Mouse (Mus musculus): ENCODE data around the gene Spz1. TPM values are rescaled to one million over a fixed set of nuclear protein-coding genes. Genes with fewer than 3 reads are reported as not detected.

The Spz1 gene
- polyA plus RNA-seq, 1 experiment from 2014 or later, result not detected

GRCm38 (mm10) chr13:92593731-92594396 lies 17.9 kb upstream of the Spz1 start:
- Histone ChIP-seq H3K9ac (replicated peaks) (no peak overlapping the region), H3K4me2 (replicated peaks) (no peak overlapping the region), H3K36me3 (no peaks in the 10 kb centered on the region), H3K4me3 (no peak overlapping the region), H3K4me1 (peaks cover 23% of the 10 kb centered on the region), H3K27me3 (no peaks in the 10 kb centered on the region), H3K27ac (replicated peaks) (peak overlapping the region; percentile 14; the same call in 1 of the 2 replicates), H3K9me3 (no peaks in the 10 kb centered on the region)
- WGBS, result 13% methylated on average over 3 of the region's 3 CpGs
- ATAC-seq (replicated peaks), result 0 out of 2 replicates have a peak, but pooled peaks have one; percentile 12

- no peak overlapping the region for H3K4me3 ChIP-seq
- no peak overlapping the region for H3K4me2 ChIP-seq (replicated peaks)
- H3K4me1 ChIP-seq, result peaks cover 23% of the 10 kb centered on the region
- H3K27ac ChIP-seq (replicated peaks), result peak overlapping the region; percentile 59
- no peaks in the 10 kb centered on the region for H3K9me3 ChIP-seq
- no peaks in the 10 kb centered on the region for H3K27me3 ChIP-seq
- H3K36me3 ChIP-seq, result no peaks in the 10 kb centered on the region
- H3K9ac ChIP-seq (replicated peaks), result no peak overlapping the region
- ATAC-seq (replicated peaks), result no peak
- 25% methylated on average over 12 of the region's 12 CpGs for WGBS
Measured at GRCm38 (mm10) chr13:92592786-92593635, 17.0 kb upstream of the Spz1 start.

GRCm38 (mm10) chr13:92592268-92592785 lies 16.4 kb upstream of the Spz1 start:
- Histone ChIP-seq H3K27me3 (no peaks in the 10 kb centered on the region), H3K4me1 (peaks cover 23% of the 10 kb centered on the region), H3K9ac (replicated peaks) (no peak overlapping the region), H3K36me3 (no peaks in the 10 kb centered on the region), H3K27ac (replicated peaks) (no peak overlapping the region), H3K9me3 (no peaks in the 10 kb centered on the region), H3K4me3 (no peak overlapping the region), H3K4me2 (replicated peaks) (no peak overlapping the region)
- ATAC-seq (replicated peaks), result no peak
- 15% methylated on average over 5 of the region's 5 CpGs for WGBS

- ATAC-seq (replicated peaks), result no peak
- 24% methylated on average over 3 of the region's 3 CpGs for WGBS
- H3K4me2 ChIP-seq (replicated peaks), result no peak overlapping the region
- no peaks in the 10 kb centered on the region for H3K27me3 ChIP-seq
- H3K9ac ChIP-seq (replicated peaks), result no peak overlapping the region
- H3K36me3 ChIP-seq, result no peaks in the 10 kb centered on the region
- H3K9me3 ChIP-seq, result no peaks in the 10 kb centered on the region
- H3K27ac ChIP-seq (replicated peaks), result no peak overlapping the region
- peaks cover 23% of the 10 kb centered on the region for H3K4me1 ChIP-seq
- no peak overlapping the region for H3K4me3 ChIP-seq
Measured at GRCm38 (mm10) chr13:92591225-92591624, 15.3 kb upstream of the Spz1 start.

- Histone ChIP-seq H3K9ac (replicated peaks) (no peak overlapping the region), H3K4me1 (peaks cover 16% of the 10 kb centered on the region), H3K36me3 (no peaks in the 10 kb centered on the region), H3K9me3 (no peaks in the 10 kb centered on the region), H3K4me3 (no peak overlapping the region), H3K27ac (replicated peaks) (no peak overlapping the region), H3K4me2 (replicated peaks) (no peak overlapping the region), H3K27me3 (no peaks in the 10 kb centered on the region)
- ATAC-seq (replicated peaks), result 0 out of 2 replicates have a peak, but pooled peaks have one; percentile 13
Measured at GRCm38 (mm10) chr13:92589255-92589654, 13.3 kb upstream of the Spz1 start.

GRCm38 (mm10) chr13:92588704-92589103 lies 12.7 kb upstream of the Spz1 start:
- no peaks in the 10 kb centered on the region for H3K36me3 ChIP-seq
- H3K4me2 ChIP-seq (replicated peaks), result no peak overlapping the region
- H3K9me3 ChIP-seq, result no peaks in the 10 kb centered on the region
- no peak for ATAC-seq (replicated peaks)
- H3K27ac ChIP-seq (replicated peaks), result no peak overlapping the region
- no peak overlapping the region for H3K4me3 ChIP-seq
- no peaks in the 10 kb centered on the region for H3K27me3 ChIP-seq
- WGBS, result 75% methylated on average over 3 of the region's 3 CpGs
- H3K4me1 ChIP-seq, result peaks cover 10% of the 10 kb centered on the region
- H3K9ac ChIP-seq (replicated peaks), result no peak overlapping the region

GRCm38 (mm10) chr13:92584094-92584717 lies 8.2 kb upstream of the Spz1 start:
- no peaks in the 10 kb centered on the region for H3K9me3 ChIP-seq
- H3K9ac ChIP-seq (replicated peaks), result no peak overlapping the region
- no peak overlapping the region for H3K4me3 ChIP-seq
- H3K27me3 ChIP-seq, result no peaks in the 10 kb centered on the region
- no peaks in the 10 kb centered on the region for H3K4me1 ChIP-seq
- WGBS, result 50% methylated on average over 8 of the region's 8 CpGs
- ATAC-seq (replicated peaks), result no peak
- H3K36me3 ChIP-seq, result no peaks in the 10 kb centered on the region
- no peak overlapping the region for H3K4me2 ChIP-seq (replicated peaks)
- H3K27ac ChIP-seq (replicated peaks), result no peak overlapping the region

GRCm38 (mm10) chr13:92580220-92581043 lies 4.5 kb upstream of the Spz1 start:
- no peak overlapping the region for H3K4me2 ChIP-seq (replicated peaks)
- WGBS, result 31% methylated on average over 10 of the region's 10 CpGs
- H3K36me3 ChIP-seq, result no peaks in the 10 kb centered on the region
- H3K9ac ChIP-seq (replicated peaks), result no peak overlapping the region
- H3K4me1 ChIP-seq, result no peaks in the 10 kb centered on the region
- H3K9me3 ChIP-seq, result no peaks in the 10 kb centered on the region
- no peak overlapping the region for H3K4me3 ChIP-seq
- H3K27ac ChIP-seq (replicated peaks), result no peak overlapping the region
- ATAC-seq (replicated peaks), result peak; percentile 61
- H3K27me3 ChIP-seq, result no peaks in the 10 kb centered on the region

- Histone ChIP-seq H3K9me3 (no peaks in the 10 kb centered on the region), H3K27ac (replicated peaks) (no peak overlapping the region), H3K27me3 (no peaks in the 10 kb centered on the region), H3K4me2 (replicated peaks) (no peak overlapping the region), H3K9ac (replicated peaks) (no peak overlapping the region), H3K36me3 (no peaks in the 10 kb centered on the region), H3K4me1 (no peaks in the 10 kb centered on the region), H3K4me3 (no peak overlapping the region)
- WGBS, result 82% methylated on average over 4 of the region's 4 CpGs
- no peak for ATAC-seq (replicated peaks)
Measured at GRCm38 (mm10) chr13:92578210-92578609, 2.2 kb upstream of the Spz1 start.

- no peaks in the 10 kb centered on the region for H3K36me3 ChIP-seq
- H3K4me1 ChIP-seq, result no peaks in the 10 kb centered on the region
- WGBS, result 52% methylated on average over 6 of the region's 6 CpGs
- no peak overlapping the region for H3K9ac ChIP-seq (replicated peaks)
- H3K4me2 ChIP-seq (replicated peaks), result no peak overlapping the region
- no peak overlapping the region for H3K27ac ChIP-seq (replicated peaks)
- H3K4me3 ChIP-seq, result no peak overlapping the region
- H3K9me3 ChIP-seq, result no peaks in the 10 kb centered on the region
- ATAC-seq (replicated peaks), result no peak
- no peaks in the 10 kb centered on the region for H3K27me3 ChIP-seq
Measured at GRCm38 (mm10) chr13:92576688-92577087, 716 bp upstream of the Spz1 start.

GRCm38 (mm10) chr13:92559429-92559828 lies 16.5 kb downstream of the Spz1 start:
- Histone ChIP-seq H3K4me1 (no peaks in the 10 kb centered on the region), H3K27ac (replicated peaks) (peak overlapping the region; percentile 38; the same call in 1 of the 2 replicates), H3K4me2 (replicated peaks) (no peak overlapping the region), H3K27me3 (no peaks in the 10 kb centered on the region), H3K4me3 (no peak overlapping the region), H3K36me3 (no peaks in the 10 kb centered on the region), H3K9ac (replicated peaks) (no peak overlapping the region), H3K9me3 (no peaks in the 10 kb centered on the region)
- ATAC-seq (replicated peaks), result no peak
- WGBS, result 76% methylated on average over 5 of the region's 5 CpGs
